Mouse (Mus musculus) lung, postnatal 0 days (tissue): Measurements from ENCODE around the gene Ptch1. TPM values are rescaled to one million over a fixed set of nuclear protein-coding genes. Genes with fewer than 3 reads are reported as not detected.

ENCODE experiments used
- ATAC-seq: fragments of 200-750 bp; cut with Nextera tagmentation; 2 replicates; pipeline ENCODE4 v1.8.0; 2017; ENCODE audit warnings: moderate library complexity
- DNase-seq: peaks from one replicate; pipeline ENCODE4 v3.0.0-alpha.2; 2016; ENCODE audit warnings: low spot score
- H3K27ac ChIP-seq: fragments of 300-500 bp; sonication (generic); 2 replicates; pipeline ENCODE4 v1.5.1; 2014; ENCODE audit warnings: antibody characterized with exemption, mild to moderate bottlenecking, low read length, mixed read lengths
- H3K27me3 ChIP-seq: fragments of 300-500 bp; sonication (generic); replicated peaks from 2 replicates; pipeline ENCODE4 v1.6.1; 2014; ENCODE audit warnings: low read length, mixed read lengths; ENCODE audit not compliant: insufficient read depth
- H3K36me3 ChIP-seq: fragments of 300-500 bp; sonication (generic); 2 replicates; pipeline ENCODE4 v1.6.1; 2014; ENCODE audit warnings: low read length, mixed read lengths; ENCODE audit not compliant: insufficient read depth
- H3K4me1 ChIP-seq: fragments of 300-500 bp; sonication (generic); 2 replicates; pipeline ENCODE4 v1.6.1; 2014; ENCODE audit warnings: antibody characterized with exemption, low read depth, low read length, mixed read lengths; ENCODE audit not compliant: insufficient read depth
- H3K4me2 ChIP-seq: fragments of 300-500 bp; sonication (generic); replicated peaks from 2 replicates; pipeline ENCODE4 v1.6.1; 2014; ENCODE audit warnings: low read depth, mild to moderate bottlenecking, low read length, moderate library complexity, mixed read lengths
- H3K4me3 ChIP-seq: fragments of 300-500 bp; sonication (generic); 2 replicates; pipeline ENCODE4 v1.5.1; 2014; ENCODE audit warnings: low read depth, low read length
- H3K9ac ChIP-seq: fragments of 300-500 bp; sonication (generic); replicated peaks from 2 replicates; pipeline ENCODE4 v1.6.1; 2014; ENCODE audit warnings: low read depth, mild to moderate bottlenecking
- H3K9me3 ChIP-seq: fragments of 300-500 bp; sonication (generic); 2 replicates; pipeline ENCODE4 v1.6.1; 2016; ENCODE audit warnings: low read length, mixed read lengths
- CTCF ChIP-seq: IDR thresholded peaks from 2 replicates; pipeline ENCODE4 v1.5.1; 2016; ENCODE audit warnings: antibody characterized with exemption, mild to moderate bottlenecking
- EP300 ChIP-seq: IDR thresholded peaks from 2 replicates; pipeline ENCODE4 v1.6.1; 2016; ENCODE audit warnings: antibody characterized with exemption, mild to moderate bottlenecking, control low read depth
- WGBS: fragments of 180-500 bp; shearing (Covaris S2); extraction: QIAGEN DNeasy Blood & Tissue Kit; methylation state at CpG from one replicate; pipeline ENCODE4 v1.1.7; 2014; 5-methylcytosine and 5-hydroxymethylcytosine counted together
- polyA plus RNA-seq: library from polyadenylated mRNA; unstranded; fragments of >200 nt; fragmentation: Nextera tagmentation; extraction: Ambion mirVana; gene quantifications from 2 replicates; pipeline ENCODE4 v1.2.1, GENCODE M21; 2015

The Ptch1 gene
- polyA plus RNA-seq, 1 experiment from 2014 or later: 15.2 TPM

DNA sequence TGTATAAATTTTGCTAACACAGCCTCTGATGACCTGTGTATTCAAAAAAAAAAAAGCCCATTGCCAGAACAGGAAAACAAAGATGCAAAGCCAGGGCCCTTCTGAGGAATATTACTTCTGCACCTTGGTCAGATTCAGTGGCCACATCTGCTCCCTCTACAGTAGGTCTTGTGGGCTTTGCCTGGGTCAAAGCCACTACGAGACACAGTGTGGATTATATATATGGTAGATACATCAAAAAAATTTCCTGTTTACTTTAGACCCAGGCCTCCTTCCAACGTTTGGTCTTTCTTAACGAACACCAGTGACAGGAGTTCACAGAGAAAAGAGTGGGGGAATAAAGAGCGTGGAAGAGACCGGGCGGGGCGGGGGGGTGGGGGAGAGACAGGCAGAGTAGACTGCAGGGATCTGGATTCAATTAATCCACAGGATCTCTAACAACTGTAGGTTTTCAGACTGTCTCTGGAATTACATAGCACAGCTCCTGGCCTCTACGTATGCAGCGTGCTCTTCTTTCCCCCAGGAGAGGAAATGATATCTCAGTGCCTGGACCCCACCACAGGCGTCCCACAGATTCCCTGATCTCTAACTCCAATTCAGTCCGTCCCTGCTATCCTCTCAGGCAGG lies 47.7 kb downstream of the Ptch1 start:
- Histone ChIP-seq H3K27ac (peak overlapping the region; percentile 1; the same call in 1 of the 2 replicates), H3K27me3 (no peaks in the 10 kb centered on the region), H3K4me3 (no peak overlapping the region), H3K4me2 (no peak overlapping the region), H3K9ac (no peak overlapping the region), H3K4me1 (peaks cover 12% of the 10 kb centered on the region; the same call in 1 of the 2 replicates), H3K9me3 (no peaks in the 10 kb centered on the region), H3K36me3 (peaks cover 5% of the 10 kb centered on the region; the same call in 1 of the 2 replicates)
- peak; percentile 41 for DNase-seq
- 43% methylated on average over 11 of the region's 11 CpGs for WGBS
- TF ChIP-seq EP300 (no peak), CTCF (no peak)
- ATAC-seq: no peak

DNA sequence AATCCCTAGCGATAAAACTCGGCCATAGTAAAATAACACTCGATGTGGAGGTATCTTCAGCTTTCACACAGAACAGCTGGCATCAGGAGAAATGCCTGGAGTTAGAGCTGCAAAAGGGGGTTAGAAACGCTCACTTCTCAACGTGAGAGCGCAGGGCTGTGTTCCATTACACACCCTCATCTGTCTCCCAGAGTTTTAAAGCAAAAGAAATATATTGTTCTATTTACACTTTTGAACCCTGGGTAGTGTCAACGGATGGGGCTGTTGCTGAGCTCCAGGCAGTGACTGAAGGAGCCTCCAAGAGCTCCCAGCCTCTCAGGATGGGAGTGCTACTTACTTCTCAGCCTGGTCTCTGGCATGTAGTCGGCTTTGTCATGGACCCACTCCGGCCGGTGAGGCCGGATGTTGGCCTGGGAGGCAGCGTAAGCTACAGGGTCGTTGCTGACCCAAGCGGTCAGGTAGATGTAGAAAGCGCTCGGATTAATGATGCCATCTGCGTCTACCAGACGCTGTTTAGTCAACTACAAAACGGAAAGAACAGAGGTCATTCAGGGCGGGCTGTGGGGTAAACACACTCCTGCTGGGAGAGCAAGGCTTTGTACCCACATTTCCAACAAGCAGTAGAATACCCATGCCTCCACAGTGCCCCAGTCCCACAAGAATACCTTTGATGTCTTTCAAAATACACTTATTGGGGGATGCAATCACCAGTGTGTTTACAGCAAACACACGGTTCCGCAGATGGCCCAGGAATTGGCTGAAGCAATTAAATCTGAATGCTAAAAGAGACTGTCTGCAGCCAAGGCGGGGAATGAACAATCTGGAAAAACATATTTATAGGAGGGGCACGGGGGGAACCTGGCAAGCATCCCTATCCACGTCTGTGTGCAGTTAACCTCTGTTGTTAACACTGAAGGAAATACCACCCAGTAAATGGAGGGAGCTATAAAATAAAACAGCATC lies 48.5 kb downstream of the Ptch1 start:
- H3K9me3 ChIP-seq: no peaks in the 10 kb centered on the region
- WGBS: 45% methylated on average over 25 of the region's 25 CpGs
- no peak overlapping the region for H3K4me3 ChIP-seq
- H3K9ac ChIP-seq: no peak overlapping the region
- no peak for TF ChIP-seq EP300
- no peak for TF ChIP-seq CTCF
- H3K4me2 ChIP-seq: no peak overlapping the region
- H3K4me1 ChIP-seq: peaks cover 12% of the 10 kb centered on the region; the same call in 1 of the 2 replicates
- H3K36me3 ChIP-seq: peaks cover 6% of the 10 kb centered on the region; the same call in 1 of the 2 replicates
- no peak overlapping the region for H3K27ac ChIP-seq
- DNase-seq (peak; percentile 39), ATAC-seq (peak; percentile 18; the same call in 1 of the 2 replicates)
- no peaks in the 10 kb centered on the region for H3K27me3 ChIP-seq

DNA sequence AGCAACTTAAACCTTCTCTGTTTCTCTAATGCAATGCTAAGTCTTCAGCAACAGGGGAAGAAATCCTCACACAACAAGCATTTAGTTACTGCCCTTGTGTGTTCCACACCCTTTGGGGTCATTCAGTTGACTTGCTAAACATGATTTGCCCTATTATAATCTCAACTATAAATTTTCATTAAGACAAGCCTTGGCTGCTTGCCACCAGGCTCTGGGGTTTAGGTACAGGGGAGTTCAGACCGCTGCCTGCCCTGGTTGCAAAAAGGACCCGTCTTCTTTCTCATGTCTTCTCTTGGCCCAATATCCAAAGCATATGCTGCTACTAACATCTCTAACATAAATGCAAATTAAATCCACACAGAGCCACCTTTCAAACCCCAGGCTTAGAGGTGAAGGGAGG lies 49.3 kb downstream of the Ptch1 start:
- Histone ChIP-seq H3K27me3 (no peaks in the 10 kb centered on the region), H3K27ac (no peak overlapping the region), H3K9ac (no peak overlapping the region), H3K4me3 (no peak overlapping the region), H3K9me3 (no peaks in the 10 kb centered on the region), H3K4me1 (peaks cover 12% of the 10 kb centered on the region; the same call in 1 of the 2 replicates), H3K4me2 (no peak overlapping the region), H3K36me3 (peaks cover 14% of the 10 kb centered on the region; the same call in 1 of the 2 replicates)
- DNase-seq (no peak), ATAC-seq (no peak)
- WGBS: 59% methylated on average over 2 of the region's 2 CpGs
- TF ChIP-seq CTCF: no peak
- TF ChIP-seq EP300: no peak

DNA sequence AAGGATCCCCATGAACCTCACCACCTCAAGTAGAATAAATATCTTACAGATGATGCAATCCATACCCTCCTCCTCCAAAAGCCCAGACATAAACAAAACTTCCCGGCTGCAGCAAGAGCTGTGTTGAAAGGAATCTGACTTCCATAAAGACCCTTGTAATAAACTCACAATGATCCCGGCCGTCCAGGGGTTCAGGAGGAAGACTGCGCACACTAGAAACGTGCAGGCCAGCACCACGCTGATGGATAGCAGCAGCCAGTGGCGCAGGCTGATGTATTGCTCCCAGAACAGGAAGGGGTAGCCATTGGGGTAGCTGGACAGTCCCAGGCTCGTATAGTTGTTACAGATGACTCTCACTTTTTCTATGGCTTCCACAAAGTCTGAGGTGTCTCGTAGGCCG lies 50.6 kb downstream of the Ptch1 start:
- H3K4me1 ChIP-seq: 0 out of 2 replicates have a peak, but pooled peaks cover 4% of the 10 kb centered on the region

DNA sequence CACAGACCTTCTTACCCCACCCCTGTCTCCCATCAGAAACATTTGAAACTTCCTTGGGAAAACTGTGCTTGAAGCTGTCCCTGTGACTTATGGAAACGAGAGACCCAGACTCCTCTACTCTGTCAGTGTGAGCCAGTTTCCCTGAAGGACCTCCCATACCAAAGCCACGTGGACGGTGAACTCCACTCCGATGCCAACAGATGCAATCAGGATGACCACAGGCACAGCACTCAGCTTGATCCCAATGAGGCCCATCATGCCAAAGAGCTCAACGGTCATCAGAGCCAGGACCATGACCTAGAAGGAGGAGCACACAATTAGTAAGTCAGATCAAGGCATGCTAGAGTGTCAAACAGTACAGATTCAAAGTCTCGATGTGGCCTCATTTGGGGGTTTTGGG lies 53.3 kb downstream of the Ptch1 start:
- 83% methylated on average over 6 of the region's 6 CpGs for WGBS
- no peaks in the 10 kb centered on the region for H3K27me3 ChIP-seq
- H3K4me3 ChIP-seq: no peak overlapping the region
- peaks cover 40% of the 10 kb centered on the region for H3K36me3 ChIP-seq
- H3K4me2 ChIP-seq: no peak overlapping the region
- H3K9me3 ChIP-seq: no peaks in the 10 kb centered on the region
- TF ChIP-seq CTCF (no peak), EP300 (no peak)
- no peaks in the 10 kb centered on the region for H3K4me1 ChIP-seq
- DNase-seq (no peak), ATAC-seq (no peak)
- H3K9ac ChIP-seq: no peak overlapping the region
- H3K27ac ChIP-seq: no peak overlapping the region

More for the DNA sequence above, 50.6 kb downstream of the Ptch1 start:
- Histone ChIP-seq H3K27me3 (no peaks in the 10 kb centered on the region), H3K9me3 (no peaks in the 10 kb centered on the region), H3K36me3 (peaks cover 27% of the 10 kb centered on the region; the same call in 1 of the 2 replicates), H3K4me2 (no peak overlapping the region), H3K9ac (no peak overlapping the region), H3K27ac (no peak overlapping the region), H3K4me3 (no peak overlapping the region)
- peak; percentile 68 for DNase-seq
- 33% methylated on average over 10 of the region's 10 CpGs for WGBS
- peak; percentile 44 for ATAC-seq
- TF ChIP-seq EP300: no peak

DNA sequence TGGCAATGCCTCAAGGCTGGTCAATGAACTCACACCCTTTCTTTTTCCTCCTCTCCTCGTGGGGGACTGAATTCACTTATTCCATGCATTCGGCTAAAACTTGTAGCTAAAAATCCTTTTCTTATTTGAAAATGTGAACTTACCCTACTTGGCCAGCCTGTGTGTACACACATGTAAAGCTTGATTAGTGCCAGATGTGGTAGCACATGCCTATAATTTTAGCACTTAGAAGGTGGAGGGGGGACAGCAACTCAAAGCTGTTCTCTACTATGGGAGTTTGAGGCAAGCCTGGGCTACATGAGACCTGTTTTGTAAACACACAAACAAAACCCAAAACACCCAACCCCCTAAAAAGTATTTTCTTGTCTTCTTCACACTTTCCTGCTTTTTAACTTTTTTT lies 56.9 kb downstream of the Ptch1 start:
- 62% methylated on average over 2 of the region's 2 CpGs for WGBS
- Histone ChIP-seq H3K9ac (no peak overlapping the region), H3K36me3 (peaks cover 41% of the 10 kb centered on the region), H3K4me1 (no peaks in the 10 kb centered on the region), H3K4me3 (no peak overlapping the region), H3K9me3 (no peaks in the 10 kb centered on the region), H3K27ac (no peak overlapping the region), H3K4me2 (no peak overlapping the region), H3K27me3 (no peaks in the 10 kb centered on the region)
- TF ChIP-seq CTCF: no peak
- TF ChIP-seq EP300: no peak
- ATAC-seq: no peak
- no peak for DNase-seq
